Mouse (Mus musculus) cortical plate, adult 2 months (tissue): Measurements from ENCODE around the gene Ccdc89.

Experiments
- CTCF ChIP-seq: fragments of 200-500 bp; IDR thresholded peaks from 2 replicates; pipeline ENCODE4 v1.5.1; 2011; ENCODE audit warnings: mild to moderate bottlenecking, control low read depth, low read length; ENCODE audit not compliant: insufficient read depth; ENCODE audit errors: extremely low read depth
- POLR2A ChIP-seq: fragments of 200-500 bp; IDR thresholded peaks from 2 replicates; pipeline ENCODE4 v1.6.1; 2011; ENCODE audit warnings: mild to moderate bottlenecking, low read length, control low read depth; ENCODE audit not compliant: insufficient read depth; ENCODE audit errors: extremely low read depth

GRCm38 (mm10) chr7:90442518-90443080, 16.2 kb downstream of the Ccdc89 start, which contains the start of gene Crebzf:
- TF ChIP-seq CTCF: no peak
- TF ChIP-seq POLR2A: peak; percentile 83; the same call in 1 of the 2 replicates
